Mouse (Mus musculus): ENCODE data around the gene Atp6v0b. TPM values are rescaled to one million over a fixed set of nuclear protein-coding genes. Genes with fewer than 3 reads are reported as not detected.

Gene Atp6v0b
- polyA plus RNA-seq, 2 experiments, result 224 to 262 TPM

- Histone ChIP-seq H3K9me3 (ENCODE audit: control insufficient read depth, low read length) (no peaks in the 10 kb centered on the region), H3K4me1 (ENCODE audit: control insufficient read depth, insufficient read depth, low read length) (no peaks in the 10 kb centered on the region), H3K27me3 (ENCODE audit: control insufficient read depth, insufficient read depth, low read length) (no peaks in the 10 kb centered on the region), H3K36me3 (ENCODE audit: control insufficient read depth, insufficient read depth, low read length) (peaks cover 15% of the 10 kb centered on the region), H3K4me2 (replicated peaks; ENCODE audit: low read depth, low read length, severe bottlenecking) (no peak overlapping the region), H3K4me3 (replicated peaks; ENCODE audit: low read length) (no peak overlapping the region), H3K27ac (replicated peaks; ENCODE audit: low read depth, low read length) (no peak overlapping the region), H3K9ac (ENCODE audit: low read depth, low read length, severe bottlenecking) (no peak overlapping the region)
- no peak for ATAC-seq (ENCODE audit: low FRiP score, low read depth)
- 74% methylated on average over 3 of the region's 3 CpGs for WGBS
- TF ChIP-seq POLR2A (IDR thresholded peaks at IDR 0.05; ENCODE audit: borderline replicate concordance, extremely low read depth, insufficient read depth, insufficient read length), result no peak
- no peak for DNase-seq (ENCODE audit: low spot score)
Measured at GRCm38 (mm10) chr4:117858794-117859193, 28.3 kb downstream of the Atp6v0b start.

GRCm38 (mm10) chr4:117855146-117855545 is 32.0 kb downstream of the Atp6v0b start:
- Histone ChIP-seq H3K9ac (ENCODE audit: low read depth, low read length, severe bottlenecking) (no peak overlapping the region), H3K36me3 (ENCODE audit: control insufficient read depth, insufficient read depth, low read length) (peaks cover 15% of the 10 kb centered on the region), H3K27me3 (ENCODE audit: control insufficient read depth, insufficient read depth, low read length) (no peaks in the 10 kb centered on the region), H3K27ac (replicated peaks; ENCODE audit: low read depth, low read length) (no peak overlapping the region), H3K9me3 (ENCODE audit: control insufficient read depth, low read length) (no peaks in the 10 kb centered on the region), H3K4me1 (ENCODE audit: control insufficient read depth, insufficient read depth, low read length) (no peaks in the 10 kb centered on the region), H3K4me3 (replicated peaks; ENCODE audit: low read length) (no peak overlapping the region), H3K4me2 (replicated peaks; ENCODE audit: low read depth, low read length, severe bottlenecking) (no peak overlapping the region)
- DNase-seq (ENCODE audit: low spot score), result no peak
- WGBS, result 69% methylated on average over 9 of the region's 9 CpGs
- ATAC-seq (ENCODE audit: low FRiP score, low read depth), result no peak
- TF ChIP-seq POLR2A (IDR thresholded peaks at IDR 0.05; ENCODE audit: borderline replicate concordance, extremely low read depth, insufficient read depth, insufficient read length), result no peak

- Histone ChIP-seq H3K4me3 (replicated peaks; ENCODE audit: low read length) (no peak overlapping the region), H3K27me3 (ENCODE audit: control insufficient read depth, insufficient read depth, low read length) (no peaks in the 10 kb centered on the region), H3K36me3 (ENCODE audit: control insufficient read depth, insufficient read depth, low read length) (peaks cover 16% of the 10 kb centered on the region), H3K9me3 (ENCODE audit: control insufficient read depth, low read length) (no peaks in the 10 kb centered on the region), H3K27ac (replicated peaks; ENCODE audit: low read depth, low read length) (no peak overlapping the region), H3K9ac (ENCODE audit: low read depth, low read length, severe bottlenecking) (no peak overlapping the region), H3K4me2 (replicated peaks; ENCODE audit: low read depth, low read length, severe bottlenecking) (no peak overlapping the region), H3K4me1 (ENCODE audit: control insufficient read depth, insufficient read depth, low read length) (no peaks in the 10 kb centered on the region)
- TF ChIP-seq POLR2A (IDR thresholded peaks at IDR 0.05; ENCODE audit: borderline replicate concordance, extremely low read depth, insufficient read depth, insufficient read length), result no peak
- DNase-seq (ENCODE audit: low spot score) (no peak), ATAC-seq (ENCODE audit: low FRiP score, low read depth) (no peak)
- WGBS, result 85% methylated on average over 10 of the region's 10 CpGs
Measured at GRCm38 (mm10) chr4:117852152-117852868, 34.8 kb downstream of the Atp6v0b start.

- H3K9ac ChIP-seq (ENCODE audit: low read depth, low read length, severe bottlenecking), result no peak overlapping the region
- H3K36me3 ChIP-seq (ENCODE audit: control insufficient read depth, insufficient read depth, low read length), result peaks cover 13% of the 10 kb centered on the region; the same call in 1 of the 2 replicates
- H3K27me3 ChIP-seq (ENCODE audit: control insufficient read depth, insufficient read depth, low read length), result no peaks in the 10 kb centered on the region
- DNase-seq (ENCODE audit: low spot score), result no peak
- H3K4me1 ChIP-seq (ENCODE audit: control insufficient read depth, insufficient read depth, low read length), result no peaks in the 10 kb centered on the region
- no peaks in the 10 kb centered on the region for H3K9me3 ChIP-seq (ENCODE audit: control insufficient read depth, low read length)
- no peak overlapping the region for H3K4me2 ChIP-seq (replicated peaks; ENCODE audit: low read depth, low read length, severe bottlenecking)
- no peak for ATAC-seq (ENCODE audit: low FRiP score, low read depth)
- no peak for TF ChIP-seq POLR2A (IDR thresholded peaks at IDR 0.05; ENCODE audit: borderline replicate concordance, extremely low read depth, insufficient read depth, insufficient read length)
- H3K4me3 ChIP-seq (replicated peaks; ENCODE audit: low read length), result no peak overlapping the region
- H3K27ac ChIP-seq (replicated peaks; ENCODE audit: low read depth, low read length), result no peak overlapping the region
- 73% methylated on average over 7 of the region's 7 CpGs for WGBS
Measured at GRCm38 (mm10) chr4:117850871-117851270, 36.3 kb downstream of the Atp6v0b start.

- no peak for DNase-seq (ENCODE audit: low spot score)
- Histone ChIP-seq H3K36me3 (ENCODE audit: control insufficient read depth, insufficient read depth, low read length) (peaks cover 15% of the 10 kb centered on the region), H3K9me3 (ENCODE audit: control insufficient read depth, low read length) (no peaks in the 10 kb centered on the region), H3K4me1 (ENCODE audit: control insufficient read depth, insufficient read depth, low read length) (no peaks in the 10 kb centered on the region), H3K4me3 (replicated peaks; ENCODE audit: low read length) (no peak overlapping the region), H3K27ac (replicated peaks; ENCODE audit: low read depth, low read length) (no peak overlapping the region), H3K4me2 (replicated peaks; ENCODE audit: low read depth, low read length, severe bottlenecking) (no peak overlapping the region), H3K9ac (ENCODE audit: low read depth, low read length, severe bottlenecking) (no peak overlapping the region), H3K27me3 (ENCODE audit: control insufficient read depth, insufficient read depth, low read length) (no peaks in the 10 kb centered on the region)
- WGBS, result 76% methylated on average over 7 of the region's 7 CpGs
- TF ChIP-seq POLR2A (IDR thresholded peaks at IDR 0.05; ENCODE audit: borderline replicate concordance, extremely low read depth, insufficient read depth, insufficient read length), result no peak
- ATAC-seq (ENCODE audit: low FRiP score, low read depth), result no peak
Measured at GRCm38 (mm10) chr4:117850176-117850575, 37.0 kb downstream of the Atp6v0b start.

Measured in limb, embryonic 14.5 days (tissue).